Mouse (Mus musculus) heart, postnatal 0 days (tissue): ENCODE results near the gene Lamb1. TPM values are rescaled to one million over a fixed set of nuclear protein-coding genes. Genes with fewer than 3 reads are reported as not detected.

ENCODE experiments used
- ATAC-seq: fragments of 200-750 bp; cut with Nextera tagmentation; 2 replicates; pipeline ENCODE4 v1.8.0; 2017; ENCODE audit warnings: low read depth, moderate number of reproducible peaks, moderate library complexity; ENCODE audit not compliant: insufficient read depth
- DNase-seq: peaks from one replicate; pipeline ENCODE4 v3.0.0-alpha.2; 2016; ENCODE audit warnings: low spot score
- H3K27ac ChIP-seq: fragments of 300-500 bp; sonication (generic); 2 replicates; pipeline ENCODE4 v1.5.1; 2014; ENCODE audit warnings: low read depth, mild to moderate bottlenecking
- H3K27me3 ChIP-seq: fragments of 300-500 bp; sonication (generic); 2 replicates; pipeline ENCODE4 v1.6.1; 2014; ENCODE audit warnings: low read length, mixed read lengths; ENCODE audit not compliant: control insufficient read depth, insufficient read depth
- H3K36me3 ChIP-seq: fragments of 300-500 bp; sonication (generic); replicated peaks from 2 replicates; pipeline ENCODE4 v1.6.1; 2014; ENCODE audit warnings: low read length, mixed read lengths; ENCODE audit not compliant: control insufficient read depth, insufficient read depth
- H3K4me1 ChIP-seq: fragments of 300-500 bp; sonication (generic); 2 replicates; pipeline ENCODE4 v1.6.1; 2014; ENCODE audit warnings: antibody characterized with exemption; ENCODE audit not compliant: control insufficient read depth, insufficient read depth
- H3K4me2 ChIP-seq: fragments of 300-500 bp; sonication (generic); 2 replicates; pipeline ENCODE4 v1.6.1; 2014; ENCODE audit warnings: low read depth, mild to moderate bottlenecking, low read length, moderate library complexity
- H3K4me3 ChIP-seq: fragments of 300-500 bp; sonication (generic); 2 replicates; pipeline ENCODE4 v1.5.1; 2014; ENCODE audit warnings: low read depth, low read length
- H3K9ac ChIP-seq: fragments of 300-500 bp; sonication (generic); replicated peaks from 2 replicates; pipeline ENCODE4 v1.6.1; 2014; ENCODE audit warnings: low read depth, low read length, mixed read lengths
- H3K9me3 ChIP-seq: fragments of 300-500 bp; sonication (generic); replicated peaks from 2 replicates; pipeline ENCODE4 v1.6.1; 2016; ENCODE audit warnings: low read length; ENCODE audit not compliant: control insufficient read depth
- CTCF ChIP-seq: IDR thresholded peaks from 2 replicates; pipeline ENCODE4 v1.5.1; 2016; ENCODE audit warnings: antibody characterized with exemption, control low read depth, low read depth
- EP300 ChIP-seq: IDR thresholded peaks from 2 replicates; pipeline ENCODE4 v1.6.1; 2016; ENCODE audit warnings: antibody characterized with exemption, low read depth
- WGBS: fragments of 180-500 bp; shearing (Covaris S2); extraction: QIAGEN DNeasy Blood & Tissue Kit; methylation state at CpG from one replicate; pipeline ENCODE4 v1.1.7; 2014; 5-methylcytosine and 5-hydroxymethylcytosine counted together
- polyA plus RNA-seq: library from polyadenylated mRNA; unstranded; fragments of >200 nt; fragmentation: Nextera tagmentation; extraction: Ambion mirVana; gene quantifications from 2 replicates; pipeline ENCODE4 v1.2.1, GENCODE M21; 2015
- total RNA-seq: library from RNA; depleted of rRNA; stranded (reverse); fragments of >200 nt; gene quantifications from 2 replicates; pipeline ENCODE4 v1.2.3, GENCODE M21; 2014; ENCODE audit warnings: low replicate concordance

Gene Lamb1
- total and polyA plus RNA-seq, 2 experiments from 2014 or later, result 60.8 to 189 TPM

- peak overlapping the region; percentile 12; the same call in 1 of the 2 replicates for H3K27ac ChIP-seq
- H3K4me2 ChIP-seq, result no peak overlapping the region
- no peaks in the 10 kb centered on the region for H3K9me3 ChIP-seq
- WGBS, result 74% methylated on average over 16 of the region's 16 CpGs
- no peak overlapping the region for H3K9ac ChIP-seq
- no peak for ATAC-seq
- DNase-seq, result no peak
- H3K4me1 ChIP-seq, result peaks cover 20% of the 10 kb centered on the region; the same call in 1 of the 2 replicates
- TF ChIP-seq CTCF (no peak), EP300 (no peak)
- no peaks in the 10 kb centered on the region for H3K27me3 ChIP-seq
- no peak overlapping the region for H3K4me3 ChIP-seq
- H3K36me3 ChIP-seq, result peaks cover 99% of the 10 kb centered on the region
Observed at GRCm38 (mm10) chr12:31302766-31303511, 37.9 kb downstream of the Lamb1 start.

GRCm38 (mm10) chr12:31306075-31306675 is 41.1 kb downstream of the Lamb1 start:
- no peak for TF ChIP-seq CTCF
- no peak for TF ChIP-seq EP300
- Histone ChIP-seq H3K9me3 (no peaks in the 10 kb centered on the region), H3K4me2 (no peak overlapping the region), H3K4me1 (peaks cover 15% of the 10 kb centered on the region; the same call in 1 of the 2 replicates), H3K36me3 (peaks cover 98% of the 10 kb centered on the region), H3K27ac (peak overlapping the region; percentile 71), H3K9ac (no peak overlapping the region), H3K27me3 (no peaks in the 10 kb centered on the region), H3K4me3 (no peak overlapping the region)
- ATAC-seq (0 out of 2 replicates have a peak, but pooled peaks have one; percentile 33), DNase-seq (no peak)
- 26% methylated on average over 5 of the region's 5 CpGs for WGBS

- TF ChIP-seq CTCF (no peak), EP300 (no peak)
- Histone ChIP-seq H3K27me3 (no peaks in the 10 kb centered on the region), H3K36me3 (peaks cover 96% of the 10 kb centered on the region), H3K27ac (peak overlapping the region; percentile 71), H3K4me1 (peaks cover 15% of the 10 kb centered on the region; the same call in 1 of the 2 replicates), H3K9ac (no peak overlapping the region), H3K4me2 (no peak overlapping the region), H3K4me3 (no peak overlapping the region), H3K9me3 (no peaks in the 10 kb centered on the region)
- peak; percentile 32; the same call in 1 of the 2 replicates for ATAC-seq
- WGBS, result 68% methylated on average over 8 of the region's 8 CpGs
- no peak for DNase-seq
Observed at GRCm38 (mm10) chr12:31307011-31307410, 42.0 kb downstream of the Lamb1 start.

- Histone ChIP-seq H3K9ac (no peak overlapping the region), H3K4me1 (peaks cover 15% of the 10 kb centered on the region; the same call in 1 of the 2 replicates), H3K4me2 (no peak overlapping the region), H3K27me3 (no peaks in the 10 kb centered on the region), H3K27ac (no peak overlapping the region), H3K9me3 (no peaks in the 10 kb centered on the region), H3K4me3 (no peak overlapping the region), H3K36me3 (peaks cover 97% of the 10 kb centered on the region)
- no peak for ATAC-seq
- WGBS, result 89% methylated on average over 8 of the region's 8 CpGs
- no peak for TF ChIP-seq CTCF
- TF ChIP-seq EP300, result no peak
- DNase-seq, result no peak
Observed at GRCm38 (mm10) chr12:31307756-31308155, 42.7 kb downstream of the Lamb1 start.

GRCm38 (mm10) chr12:31310687-31311086 is 45.7 kb downstream of the Lamb1 start:
- ATAC-seq, result no peak
- H3K9ac ChIP-seq, result no peak overlapping the region
- H3K4me2 ChIP-seq, result no peak overlapping the region
- peaks cover 96% of the 10 kb centered on the region for H3K36me3 ChIP-seq
- no peak overlapping the region for H3K4me3 ChIP-seq
- H3K27me3 ChIP-seq, result no peaks in the 10 kb centered on the region
- DNase-seq, result no peak
- H3K9me3 ChIP-seq, result no peaks in the 10 kb centered on the region
- H3K27ac ChIP-seq, result no peak overlapping the region
- no peak for TF ChIP-seq EP300
- TF ChIP-seq CTCF, result no peak
- 92% methylated on average over 9 of the region's 9 CpGs for WGBS
- peaks cover 16% of the 10 kb centered on the region for H3K4me1 ChIP-seq
